Mouse (Mus musculus): ENCODE measurements around the gene Tmod3. TPM values are rescaled to one million over a fixed set of nuclear protein-coding genes. Genes with fewer than 3 reads are reported as not detected.
A peak's percentile ranks its signal among the peaks of the same experiment; 100 is the strongest.

Tmod3 gene
- polyA plus RNA-seq, 1 experiment, result 69.3 TPM

GRCm38 (mm10) chr9:75479106-75479725, 80.2 kb downstream of the Tmod3 start:
- Histone ChIP-seq H3K9me3 (replicated peaks; ENCODE audit: control insufficient read depth, insufficient read depth, low read length, poor library complexity, severe bottlenecking) (no peaks in the 10 kb centered on the region), H3K36me3 (ENCODE audit: control insufficient read depth, insufficient read depth, low read length, poor library complexity, severe bottlenecking) (no peaks in the 10 kb centered on the region), H3K27ac (ENCODE audit: insufficient read depth, low read length) (no peak overlapping the region), H3K9ac (ENCODE audit: low read depth, poor library complexity, severe bottlenecking) (no peak overlapping the region), H3K4me3 (ENCODE audit: low read depth, low read length) (no peak overlapping the region), H3K27me3 (ENCODE audit: control insufficient read depth, insufficient read depth, low read length, poor library complexity, severe bottlenecking) (no peaks in the 10 kb centered on the region), H3K4me1 (ENCODE audit: control insufficient read depth, insufficient read depth, low read length) (no peaks in the 10 kb centered on the region)
- TF ChIP-seq POLR2A (IDR thresholded peaks at IDR 0.05; ENCODE audit: insufficient read depth, low read length) (no peak), EP300 (IDR thresholded peaks at IDR 0.05; ENCODE audit: insufficient read depth, low read depth, low read length) (no peak), CTCF (IDR thresholded peaks at IDR 0.05; ENCODE audit: low read depth, low read length) (no peak)

GRCm38 (mm10) chr9:75477212-75477611, 82.2 kb downstream of the Tmod3 start:
- Histone ChIP-seq H3K9me3 (replicated peaks; ENCODE audit: control insufficient read depth, insufficient read depth, low read length, poor library complexity, severe bottlenecking) (no peaks in the 10 kb centered on the region), H3K4me3 (ENCODE audit: low read depth, low read length) (no peak overlapping the region), H3K36me3 (ENCODE audit: control insufficient read depth, insufficient read depth, low read length, poor library complexity, severe bottlenecking) (peaks cover 5% of the 10 kb centered on the region; the same call in 1 of the 2 replicates), H3K9ac (ENCODE audit: low read depth, poor library complexity, severe bottlenecking) (no peak overlapping the region), H3K4me1 (ENCODE audit: control insufficient read depth, insufficient read depth, low read length) (no peaks in the 10 kb centered on the region), H3K27me3 (ENCODE audit: control insufficient read depth, insufficient read depth, low read length, poor library complexity, severe bottlenecking) (no peaks in the 10 kb centered on the region), H3K27ac (ENCODE audit: insufficient read depth, low read length) (no peak overlapping the region)
- TF ChIP-seq POLR2A (IDR thresholded peaks at IDR 0.05; ENCODE audit: insufficient read depth, low read length), result no peak

- Histone ChIP-seq H3K9ac (ENCODE audit: low read depth, poor library complexity, severe bottlenecking) (0 out of 2 replicates have a peak overlapping the region, but pooled peaks have one; percentile 40), H3K27ac (ENCODE audit: insufficient read depth, low read length) (no peak overlapping the region), H3K4me3 (ENCODE audit: low read depth, low read length) (peak overlapping the region; percentile 61), H3K27me3 (ENCODE audit: control insufficient read depth, insufficient read depth, low read length, poor library complexity, severe bottlenecking) (no peaks in the 10 kb centered on the region), H3K36me3 (ENCODE audit: control insufficient read depth, insufficient read depth, low read length, poor library complexity, severe bottlenecking) (peaks cover 12% of the 10 kb centered on the region), H3K9me3 (replicated peaks; ENCODE audit: control insufficient read depth, insufficient read depth, low read length, poor library complexity, severe bottlenecking) (no peaks in the 10 kb centered on the region), H3K4me1 (ENCODE audit: control insufficient read depth, insufficient read depth, low read length) (peaks cover 5% of the 10 kb centered on the region)
- TF ChIP-seq POLR2A (IDR thresholded peaks at IDR 0.05; ENCODE audit: insufficient read depth, low read length) (no peak), CTCF (IDR thresholded peaks at IDR 0.05; ENCODE audit: low read depth, low read length) (peak; percentile 81), EP300 (IDR thresholded peaks at IDR 0.05; ENCODE audit: insufficient read depth, low read depth, low read length) (peak; percentile 30; the same call in 1 of the 2 replicates)
Measured at GRCm38 (mm10) chr9:75468297-75468696, 91.2 kb downstream of the Tmod3 start.

- H3K27me3 ChIP-seq (ENCODE audit: control insufficient read depth, insufficient read depth, low read length, poor library complexity, severe bottlenecking), result no peaks in the 10 kb centered on the region
- TF ChIP-seq POLR2A (IDR thresholded peaks at IDR 0.05; ENCODE audit: insufficient read depth, low read length) (no peak), EP300 (IDR thresholded peaks at IDR 0.05; ENCODE audit: insufficient read depth, low read depth, low read length) (no peak), CTCF (IDR thresholded peaks at IDR 0.05; ENCODE audit: low read depth, low read length) (no peak)
- peaks cover 6% of the 10 kb centered on the region for H3K4me1 ChIP-seq (ENCODE audit: control insufficient read depth, insufficient read depth, low read length)
- no peak overlapping the region for H3K4me3 ChIP-seq (ENCODE audit: low read depth, low read length)
- no peak overlapping the region for H3K27ac ChIP-seq (ENCODE audit: insufficient read depth, low read length)
- peaks cover 12% of the 10 kb centered on the region for H3K36me3 ChIP-seq (ENCODE audit: control insufficient read depth, insufficient read depth, low read length, poor library complexity, severe bottlenecking)
- no peak overlapping the region for H3K9ac ChIP-seq (ENCODE audit: low read depth, poor library complexity, severe bottlenecking)
- no peaks in the 10 kb centered on the region for H3K9me3 ChIP-seq (replicated peaks; ENCODE audit: control insufficient read depth, insufficient read depth, low read length, poor library complexity, severe bottlenecking)
Measured at GRCm38 (mm10) chr9:75467581-75467980, 91.9 kb downstream of the Tmod3 start.

- Histone ChIP-seq H3K27ac (ENCODE audit: insufficient read depth, low read length) (peak overlapping the region; percentile 53; the same call in 1 of the 2 replicates), H3K4me3 (ENCODE audit: low read depth, low read length) (no peak overlapping the region), H3K9me3 (replicated peaks; ENCODE audit: control insufficient read depth, insufficient read depth, low read length, poor library complexity, severe bottlenecking) (no peaks in the 10 kb centered on the region), H3K27me3 (ENCODE audit: control insufficient read depth, insufficient read depth, low read length, poor library complexity, severe bottlenecking) (no peaks in the 10 kb centered on the region), H3K9ac (ENCODE audit: low read depth, poor library complexity, severe bottlenecking) (no peak overlapping the region), H3K4me1 (ENCODE audit: control insufficient read depth, insufficient read depth, low read length) (peaks cover 6% of the 10 kb centered on the region), H3K36me3 (ENCODE audit: control insufficient read depth, insufficient read depth, low read length, poor library complexity, severe bottlenecking) (peaks cover 19% of the 10 kb centered on the region)
- no peak for TF ChIP-seq CTCF (IDR thresholded peaks at IDR 0.05; ENCODE audit: low read depth, low read length)
Measured at GRCm38 (mm10) chr9:75466641-75467040, 92.8 kb downstream of the Tmod3 start.

GRCm38 (mm10) chr9:75465856-75466255, 93.6 kb downstream of the Tmod3 start:
- Histone ChIP-seq H3K4me3 (ENCODE audit: low read depth, low read length) (no peak overlapping the region), H3K27me3 (ENCODE audit: control insufficient read depth, insufficient read depth, low read length, poor library complexity, severe bottlenecking) (no peaks in the 10 kb centered on the region), H3K9ac (ENCODE audit: low read depth, poor library complexity, severe bottlenecking) (0 out of 2 replicates have a peak overlapping the region, but pooled peaks have one; percentile 2), H3K36me3 (ENCODE audit: control insufficient read depth, insufficient read depth, low read length, poor library complexity, severe bottlenecking) (peaks cover 26% of the 10 kb centered on the region), H3K27ac (ENCODE audit: insufficient read depth, low read length) (no peak overlapping the region), H3K9me3 (replicated peaks; ENCODE audit: control insufficient read depth, insufficient read depth, low read length, poor library complexity, severe bottlenecking) (no peaks in the 10 kb centered on the region), H3K4me1 (ENCODE audit: control insufficient read depth, insufficient read depth, low read length) (peaks cover 6% of the 10 kb centered on the region)
- TF ChIP-seq CTCF (IDR thresholded peaks at IDR 0.05; ENCODE audit: low read depth, low read length), result no peak
- no peak for TF ChIP-seq POLR2A (IDR thresholded peaks at IDR 0.05; ENCODE audit: insufficient read depth, low read length)
- TF ChIP-seq EP300 (IDR thresholded peaks at IDR 0.05; ENCODE audit: insufficient read depth, low read depth, low read length), result no peak
